Comparison of ENCODE assay signal across 7 mouse cellular contexts in genomic region chrX:102189581-102189980, GRCm38 (mm10). TPM values are rescaled to one million over a fixed set of nuclear protein-coding genes. Genes with fewer than 3 reads are reported as not detected.
DNase-seq lines count a peak whose midpoint lies in the region; ATAC-seq lines count a peak whose summit lies in the region.

No protein-coding gene starts in this region.

- H3K9ac ChIP-seq in intestine, embryonic 14.5 days (ENCODE audit: low read length) = no peak overlapping the region
- no peak overlapping the region for H3K9ac ChIP-seq in intestine, embryonic 16.5 days (ENCODE audit: low read depth, low read length)
- H3K9ac ChIP-seq in forebrain, embryonic 15.5 days (replicated peaks) = no peak overlapping the region
- no peak overlapping the region for H3K9ac ChIP-seq in midbrain, embryonic 12.5 days (replicated peaks)

- H3K27me3 ChIP-seq in intestine, embryonic 14.5 days (replicated peaks; ENCODE audit: control insufficient read depth, insufficient read depth, low read length) = no peaks in the 10 kb centered on the region
- H3K27me3 ChIP-seq in intestine, embryonic 16.5 days (replicated peaks; ENCODE audit: control insufficient read depth, insufficient read depth, low read length) = no peaks in the 10 kb centered on the region
- no peaks in the 10 kb centered on the region for H3K27me3 ChIP-seq in forebrain, embryonic 15.5 days
- no peaks in the 10 kb centered on the region for H3K27me3 ChIP-seq in midbrain, embryonic 12.5 days

- 45% methylated on average over 5 of the region's 5 CpGs for WGBS in intestine, embryonic 14.5 days
- 47% methylated on average over 5 of the region's 5 CpGs for WGBS in intestine, embryonic 16.5 days
- WGBS in forebrain, embryonic 15.5 days = 53% methylated on average over 5 of the region's 5 CpGs
- WGBS in midbrain, embryonic 12.5 days = 50% methylated on average over 5 of the region's 5 CpGs

- H3K27ac ChIP-seq in intestine, embryonic 14.5 days (ENCODE audit: low read depth) = no peak overlapping the region
- H3K27ac ChIP-seq in intestine, embryonic 16.5 days (ENCODE audit: low read length) = no peak overlapping the region
- H3K27ac ChIP-seq in forebrain, embryonic 15.5 days (replicated peaks) = no peak overlapping the region
- H3K27ac ChIP-seq in midbrain, embryonic 12.5 days (replicated peaks) = no peak overlapping the region

- no peaks in the 10 kb centered on the region for H3K9me3 ChIP-seq in intestine, embryonic 14.5 days (ENCODE audit: control insufficient read depth, low read length)
- no peaks in the 10 kb centered on the region for H3K9me3 ChIP-seq in intestine, embryonic 16.5 days (ENCODE audit: control insufficient read depth, low read length)
- no peaks in the 10 kb centered on the region for H3K9me3 ChIP-seq in forebrain, embryonic 15.5 days
- H3K9me3 ChIP-seq in midbrain, embryonic 12.5 days = no peaks in the 10 kb centered on the region

- H3K4me2 ChIP-seq in intestine, embryonic 14.5 days (ENCODE audit: low read length) = 0 out of 2 replicates have a peak overlapping the region, but pooled peaks have one; percentile 20
- H3K4me2 ChIP-seq in intestine, embryonic 16.5 days (ENCODE audit: low read depth, low read length) = no peak overlapping the region
- H3K4me2 ChIP-seq in forebrain, embryonic 15.5 days (replicated peaks) = no peak overlapping the region
- no peak overlapping the region for H3K4me2 ChIP-seq in midbrain, embryonic 12.5 days (replicated peaks)

- no peak for DNase-seq in intestine, embryonic 14.5 days (ENCODE audit: low spot score)
- DNase-seq in ZHBTc4 (ENCODE audit: low read depth, low spot score) = peak; percentile 3
- no peak for DNase-seq in cerebellum, postnatal 25 days
- no peak for DNase-seq in urinary bladder, postnatal 14 days (ENCODE audit: low spot score)

- no peaks in the 10 kb centered on the region for H3K4me1 ChIP-seq in intestine, embryonic 14.5 days (replicated peaks; ENCODE audit: control insufficient read depth, insufficient read depth, low read length)
- H3K4me1 ChIP-seq in intestine, embryonic 16.5 days (ENCODE audit: control insufficient read depth, insufficient read depth, low read length) = no peaks in the 10 kb centered on the region
- H3K4me1 ChIP-seq in forebrain, embryonic 15.5 days = peaks cover 21% of the 10 kb centered on the region
- peaks cover 11% of the 10 kb centered on the region for H3K4me1 ChIP-seq in midbrain, embryonic 12.5 days

- H3K36me3 ChIP-seq in intestine, embryonic 14.5 days (ENCODE audit: control insufficient read depth, insufficient read depth, low read length) = peaks cover 17% of the 10 kb centered on the region
- no peaks in the 10 kb centered on the region for H3K36me3 ChIP-seq in intestine, embryonic 16.5 days (ENCODE audit: control insufficient read depth, insufficient read depth, low read length)
- 0 out of 2 replicates have a peak, but pooled peaks cover 3% of the 10 kb centered on the region for H3K36me3 ChIP-seq in forebrain, embryonic 15.5 days
- H3K36me3 ChIP-seq in midbrain, embryonic 12.5 days = peaks cover 12% of the 10 kb centered on the region; the same call in 1 of the 2 replicates

- H3K4me3 ChIP-seq in intestine, embryonic 14.5 days (ENCODE audit: low read depth, low read length) = no peak overlapping the region
- H3K4me3 ChIP-seq in intestine, embryonic 16.5 days (ENCODE audit: low read length) = no peak overlapping the region
- H3K4me3 ChIP-seq in forebrain, embryonic 15.5 days = no peak overlapping the region; the same call in 1 of the 2 replicates
- H3K4me3 ChIP-seq in midbrain, embryonic 12.5 days = no peak overlapping the region

- ATAC-seq in intestine, embryonic 14.5 days (replicated peaks; ENCODE audit: low FRiP score, low TSS enrichment, low read depth) = no peak; the same call in 1 of the 2 replicates
- no peak; the same call in 1 of the 2 replicates for ATAC-seq in intestine, embryonic 16.5 days
- ATAC-seq in forebrain, embryonic 15.5 days (replicated peaks) = peak; percentile 32
- peak; percentile 56; the same call in 1 of the 2 replicates for ATAC-seq in midbrain, embryonic 12.5 days (ENCODE audit: low FRiP score, low read depth)

RNA-seq across cellular contexts. Expression of gene Rps4x, which starts 0.4 kb away (rescaled TPM):
- 1,024 and 1,040 TPM in 2 replicates for polyA plus RNA-seq in intestine, embryonic 14.5 days (2014; fragmentation: Nextera tagmentation; extraction: Ambion mirVana)
- polyA plus RNA-seq in intestine, embryonic 16.5 days (2015; fragmentation: Nextera tagmentation; extraction: Ambion mirVana) = 634 and 696 TPM in 2 replicates
- polyA plus RNA-seq in forebrain, embryonic 15.5 days (2015; fragmentation: Nextera tagmentation; extraction: Ambion mirVana) = 464 and 469 TPM in 2 replicates
- polyA plus RNA-seq in midbrain, embryonic 12.5 days (2016; fragmentation: Nextera tagmentation; extraction: Ambion mirVana) = 479 and 497 TPM in 2 replicates

RNA-seq across cellular contexts. Expression of gene Ercc6l, which starts 32.7 kb away (rescaled TPM):
- polyA plus RNA-seq in intestine, embryonic 14.5 days (2014; fragmentation: Nextera tagmentation; extraction: Ambion mirVana) = 14.6 and 16.0 TPM in 2 replicates
- polyA plus RNA-seq in intestine, embryonic 16.5 days (2015; fragmentation: Nextera tagmentation; extraction: Ambion mirVana) = 7.7 and 7.8 TPM in 2 replicates
- 4.5 and 4.8 TPM in 2 replicates for polyA plus RNA-seq in forebrain, embryonic 15.5 days (2015; fragmentation: Nextera tagmentation; extraction: Ambion mirVana)
- polyA plus RNA-seq in midbrain, embryonic 12.5 days (2016; fragmentation: Nextera tagmentation; extraction: Ambion mirVana) = 13.4 and 13.9 TPM in 2 replicates

Comparison
In these comparisons a context has a peak if more than half of its experiments do, and no peak if none do; other contexts are left out.
1. ATAC-seq: peak in forebrain, embryonic 15.5 days (single experiment) and midbrain, embryonic 12.5 days (single experiment); none in intestine, embryonic 14.5 days (single experiment) and intestine, embryonic 16.5 days (single experiment).